Mouse (Mus musculus) MEL-GATA-1-ER (cell line): ENCODE measurements around the gene Vil1.
"Not testable (repeated sequence)": the region's sequence is repeated elsewhere in the genome, so short reads cannot be mapped to it uniquely, and the experiment has no call there.

Experiments used
- DNase-seq: peaks from one replicate; pipeline ENCODE4 v3.0.0-alpha.2; 2012; ENCODE audit warnings: low read depth; ENCODE audit errors: extremely low read depth

Vil1 gene

GRCm38 (mm10) chr1:74386714-74387385 is 22.3 kb upstream of the Vil1 start:
- DNase-seq = peak; percentile 94

- no peak for DNase-seq
Measured at GRCm38 (mm10) chr1:74387386-74387988, 21.7 kb upstream of the Vil1 start.

GRCm38 (mm10) chr1:74388398-74388920 is 20.7 kb upstream of the Vil1 start:
- DNase-seq = no peak

- DNase-seq = no peak
Measured at GRCm38 (mm10) chr1:74389831-74390286, 19.3 kb upstream of the Vil1 start.

GRCm38 (mm10) chr1:74390287-74390906 is 18.8 kb upstream of the Vil1 start:
- no peak for DNase-seq

GRCm38 (mm10) chr1:74390924-74391748 is 18.0 kb upstream of the Vil1 start, which contains the start of gene Ctdsp1:
TSS of gene Ctdsp1 (plus strand) at chr1:74391509.
- DNase-seq = no peak

GRCm38 (mm10) chr1:74391844-74392441 is 17.2 kb upstream of the Vil1 start:
- no peak for DNase-seq

- no peak for DNase-seq
Measured at GRCm38 (mm10) chr1:74392446-74392994, 16.7 kb upstream of the Vil1 start.

- no peak for DNase-seq
Measured at GRCm38 (mm10) chr1:74393010-74393409, 16.2 kb upstream of the Vil1 start.

GRCm38 (mm10) chr1:74393697-74394096 is 15.5 kb upstream of the Vil1 start:
- DNase-seq = no peak

- no peak for DNase-seq
Measured at GRCm38 (mm10) chr1:74394311-74394710, 14.9 kb upstream of the Vil1 start.

GRCm38 (mm10) chr1:74394858-74395257 is 14.3 kb upstream of the Vil1 start:
- no peak for DNase-seq

GRCm38 (mm10) chr1:74395290-74395689 is 13.9 kb upstream of the Vil1 start:
- DNase-seq = no peak

GRCm38 (mm10) chr1:74396456-74397222 is 12.5 kb upstream of the Vil1 start:
- not testable (repeated sequence) for DNase-seq

- DNase-seq = peak; percentile 80
Measured at GRCm38 (mm10) chr1:74397268-74397918, 11.8 kb upstream of the Vil1 start.

- peak; percentile 80 for DNase-seq
Measured at GRCm38 (mm10) chr1:74397919-74398451, 11.2 kb upstream of the Vil1 start.

- DNase-seq = no peak
Measured at GRCm38 (mm10) chr1:74400531-74400930, 8.6 kb upstream of the Vil1 start.

GRCm38 (mm10) chr1:74401015-74401702 is 8.0 kb upstream of the Vil1 start:
- no peak for DNase-seq

GRCm38 (mm10) chr1:74404206-74404605 is 5.0 kb upstream of the Vil1 start:
- no peak for DNase-seq
